Mouse (Mus musculus): ENCODE results near the gene Myo9a.

GRCm38 (mm10) chr9:59743903-59744302 is 6.8 kb upstream of the Myo9a start:
- TF ChIP-seq CTCF (IDR thresholded peaks at IDR 0.05; ENCODE audit: borderline replicate concordance, control insufficient read depth, extremely low read depth, insufficient read depth, low read length, poor library complexity) (no peak), POLR2A (IDR thresholded peaks at IDR 0.05; ENCODE audit: control insufficient read depth, extremely low read depth, insufficient read depth, low read length, poor library complexity) (no peak)

All from thymus, adult 2 months (tissue).